Mouse (Mus musculus) adrenal gland, adult (tissue): ENCODE results near the gene Adam33.
"Not testable (repeated sequence)": the region's sequence is repeated elsewhere in the genome, so short reads cannot be mapped to it uniquely, and the experiment has no call there.

Experiments
- DNase-seq, 2 experiments: peaks; one replicate each; pipeline ENCODE4 v3.0.0; 2022 to 2023; ENCODE audit warnings: low spot score in 1 of 2; ENCODE audit not compliant: inconsistent age in 2 of 2

The Adam33 gene

DNA sequence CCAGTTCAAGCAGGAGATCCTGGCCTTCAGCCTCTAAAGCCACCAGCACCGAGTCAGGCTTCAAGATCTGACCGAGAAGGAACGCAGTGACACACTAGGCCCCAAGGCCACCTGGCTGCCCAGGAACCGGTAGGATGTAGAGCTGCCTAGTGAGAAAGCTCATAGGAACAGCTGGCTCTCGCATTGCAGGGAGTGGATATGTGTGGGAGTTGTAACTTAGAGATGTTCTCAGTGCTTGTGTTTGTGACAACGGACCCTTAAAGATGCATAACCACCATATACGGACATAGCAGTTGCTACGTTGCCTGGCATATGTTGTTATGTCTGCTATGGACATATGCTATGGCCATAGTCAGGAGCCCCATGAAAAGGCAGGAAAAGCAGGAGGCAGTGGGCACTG lies 4.9 kb downstream of the Adam33 start:
- no peak for DNase-seq

- DNase-seq: peak in 1 of 2 experiments; percentile 58
Observed at GRCm38 (mm10) chr2:131056191-131056590, 7.4 kb downstream of the Adam33 start.

DNA sequence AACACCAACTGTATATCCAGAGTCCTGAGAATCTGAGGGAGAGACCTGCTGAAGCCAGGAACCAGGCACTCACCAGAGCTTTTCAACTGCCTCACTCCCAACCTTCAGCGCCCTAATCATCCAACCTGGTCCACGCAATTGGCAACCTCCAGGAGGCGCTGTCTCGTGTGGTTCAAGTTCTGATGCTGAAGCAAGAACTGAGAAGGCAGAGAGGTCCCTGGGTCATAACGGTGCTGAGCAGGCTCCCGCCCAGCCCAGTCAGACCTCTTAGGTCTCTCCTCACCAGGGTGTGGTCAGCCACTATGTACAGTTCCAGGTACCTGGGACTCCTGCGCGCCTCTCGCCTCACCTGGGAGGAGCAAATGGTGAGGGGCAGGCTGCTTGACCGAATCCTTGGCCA lies 8.0 kb downstream of the Adam33 start:
- peak; percentile 44 to 76 for DNase-seq

DNA sequence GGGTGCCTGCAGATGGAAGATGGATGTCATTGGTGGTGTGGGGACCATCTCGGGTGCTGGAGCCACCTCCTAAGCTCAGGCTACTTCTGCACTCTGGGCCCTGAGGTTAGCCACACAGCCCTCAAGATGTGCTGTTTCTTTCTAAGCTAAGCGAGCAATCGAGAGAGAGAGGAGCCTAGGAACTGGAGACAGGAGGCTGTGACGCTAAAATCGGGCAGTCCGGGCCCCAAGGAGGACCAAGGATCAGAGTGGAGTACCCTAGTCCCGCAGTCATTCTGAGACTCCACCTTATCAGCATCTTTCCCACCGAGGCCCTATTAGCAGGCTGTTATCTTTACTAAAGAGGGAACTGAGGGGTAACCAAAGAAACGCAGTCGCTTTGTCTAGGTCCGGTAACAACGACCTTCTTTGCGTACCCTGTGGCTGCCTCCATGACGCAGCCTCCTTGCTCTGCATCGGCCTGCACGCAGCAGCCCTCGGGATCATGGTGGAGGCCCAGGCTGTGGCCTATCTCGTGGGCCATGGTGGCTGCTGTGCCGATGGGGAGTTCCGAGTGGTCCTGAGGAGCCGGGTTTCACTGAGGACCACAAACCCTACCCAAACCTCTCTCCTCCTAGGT lies 8.9 kb downstream of the Adam33 start:
- no peak for DNase-seq

DNA sequence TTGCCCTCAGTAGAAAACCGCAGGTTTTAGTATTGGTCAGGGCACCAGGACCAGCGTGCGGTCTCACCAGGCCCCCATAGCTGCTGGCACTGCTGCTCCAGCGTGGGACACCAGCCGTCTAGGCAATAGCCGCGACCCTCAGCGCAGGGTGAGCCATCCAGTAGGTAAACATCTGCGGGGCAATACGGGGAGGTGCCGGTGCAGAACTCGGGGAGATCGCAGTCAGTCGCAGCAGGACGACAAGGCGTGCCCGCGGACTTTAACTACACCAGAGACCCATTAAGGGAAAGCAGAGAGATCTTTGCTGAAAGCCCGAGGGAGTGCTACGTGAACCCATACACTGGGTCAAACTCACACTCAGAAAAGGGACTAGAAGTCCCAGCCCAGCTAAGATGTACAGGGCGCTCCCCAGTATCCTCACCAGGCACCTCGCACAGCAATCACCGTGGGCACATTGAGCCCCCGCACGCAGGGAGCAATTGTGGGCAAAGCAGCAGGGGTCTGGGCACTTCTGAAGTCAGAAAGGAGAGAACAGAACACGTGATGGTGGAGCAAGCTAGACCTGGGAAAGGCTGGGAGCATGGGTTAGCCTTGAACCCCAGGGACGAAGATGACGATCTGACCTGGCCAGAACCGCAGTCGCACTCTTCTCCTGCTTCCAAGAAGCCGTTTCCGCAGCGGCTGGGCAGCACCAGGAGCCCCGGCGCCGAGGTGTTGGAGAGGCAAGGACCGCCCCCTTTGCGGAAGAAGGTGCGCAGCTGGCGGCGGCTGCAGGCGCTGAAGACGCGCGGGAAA lies 9.6 kb downstream of the Adam33 start:
- no peak for DNase-seq

DNA sequence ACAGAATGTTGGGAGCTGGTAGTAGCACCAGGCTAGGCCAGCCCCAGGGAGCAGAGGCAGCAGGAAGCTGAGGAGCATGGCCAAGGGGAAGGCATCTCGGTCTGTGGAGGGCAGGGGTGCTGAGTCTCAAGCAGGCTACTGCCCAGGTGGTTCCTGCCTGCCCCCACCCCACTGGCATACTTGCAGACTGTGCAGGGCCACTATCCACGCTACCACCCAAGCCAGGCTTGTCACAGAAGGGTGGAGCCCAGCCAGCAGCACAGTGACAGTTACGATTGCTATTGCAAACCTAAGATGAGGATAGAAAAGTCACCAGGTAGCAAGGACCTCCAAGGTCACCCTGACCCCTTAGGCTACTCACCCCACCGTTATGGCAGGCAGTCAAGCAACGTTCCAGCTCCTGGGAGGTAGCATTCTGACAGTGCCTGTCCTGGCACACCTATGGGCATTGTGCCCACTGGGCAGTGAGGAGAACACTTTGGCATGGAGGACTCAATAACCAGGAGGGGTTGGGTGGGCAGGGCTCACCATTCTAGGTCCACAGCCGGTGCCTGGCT lies 10.7 kb downstream of the Adam33 start:
- no peak for DNase-seq

DNA sequence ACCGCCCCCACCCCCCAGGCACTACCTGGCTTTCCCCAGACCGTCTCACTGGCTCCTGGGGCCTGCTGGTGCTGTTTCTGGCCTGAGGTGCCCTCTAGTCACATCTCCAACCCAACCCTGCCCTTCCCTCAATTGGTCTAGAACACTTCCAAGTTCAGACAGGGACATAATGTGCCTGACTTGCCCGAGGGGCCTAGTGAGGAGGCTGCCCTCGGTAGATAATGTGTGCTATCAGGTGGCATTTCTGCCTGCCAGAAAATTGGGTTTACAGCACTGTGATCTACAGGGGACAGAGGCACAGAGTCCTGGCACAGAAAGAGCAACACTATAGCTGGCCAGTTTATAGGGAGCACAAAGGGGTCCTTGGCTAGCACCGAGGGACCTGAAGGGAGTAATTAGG lies 11.6 kb downstream of the Adam33 start:
- no peak for DNase-seq

- no peak for DNase-seq
Observed at GRCm38 (mm10) chr2:131046025-131046424, 17.6 kb downstream of the Adam33 start.

DNA sequence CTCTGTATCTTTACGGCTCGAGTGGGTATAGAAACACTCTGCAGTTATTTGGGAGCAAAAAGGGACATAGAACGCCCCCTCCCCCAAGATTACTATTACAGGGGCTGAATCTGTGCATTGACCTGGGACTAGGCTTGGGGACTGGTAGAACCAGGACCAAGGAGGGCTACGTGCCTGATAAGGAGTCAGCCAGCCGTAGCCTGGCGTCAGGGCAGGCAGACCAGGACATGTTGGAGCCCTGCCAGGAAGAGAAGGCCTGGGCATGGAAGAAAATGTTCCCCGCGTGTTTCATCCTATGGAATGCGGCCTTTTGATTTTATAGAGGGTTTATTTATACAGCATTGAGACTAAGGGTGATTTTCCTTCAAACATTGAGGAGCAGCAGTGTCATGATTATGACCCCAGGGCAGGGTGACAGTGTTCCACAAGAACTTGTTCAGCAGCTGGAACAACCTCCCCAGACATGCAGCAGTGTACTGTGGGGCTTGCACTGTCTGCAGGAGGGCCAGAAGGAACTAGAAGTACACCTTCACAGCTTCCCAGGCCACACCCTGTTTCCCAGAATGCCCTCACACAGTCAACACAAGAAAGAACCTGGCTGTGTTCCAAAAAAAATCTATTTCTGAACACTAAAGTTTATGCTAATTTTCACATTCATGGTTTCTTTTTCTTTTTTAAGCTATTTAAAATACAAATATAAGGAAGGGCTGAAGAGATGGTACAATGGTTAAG lies 18.5 kb downstream of the Adam33 start:
- DNase-seq: no peak

- no peak for DNase-seq
Observed at GRCm38 (mm10) chr2:131044354-131044852, 19.2 kb downstream of the Adam33 start.

DNA sequence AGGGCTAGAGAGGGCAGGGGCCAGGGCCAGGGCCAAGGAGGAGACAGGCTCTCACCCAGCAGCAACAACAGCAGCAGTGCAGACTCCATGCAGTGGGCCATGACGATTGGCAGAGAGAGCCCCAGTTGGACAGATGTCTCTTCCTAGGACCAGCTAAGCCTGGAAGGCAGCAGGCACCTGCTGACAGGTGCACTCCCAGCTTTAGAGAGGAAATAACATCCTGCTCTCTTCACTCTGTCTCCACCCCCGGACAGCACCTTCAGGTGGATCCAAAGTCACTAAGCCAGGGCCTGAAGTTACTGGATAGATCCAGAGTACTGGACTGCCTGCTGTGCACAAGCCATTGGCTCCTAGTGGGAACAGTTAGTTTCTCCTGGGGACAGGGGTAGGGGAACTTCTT lies 20.6 kb downstream of the Adam33 start, which contains the start of gene Gfra4:
TSS of gene Gfra4 (minus strand) at position 101 of the 400 bp plus-strand sequence.
- DNase-seq: no peak

DNA sequence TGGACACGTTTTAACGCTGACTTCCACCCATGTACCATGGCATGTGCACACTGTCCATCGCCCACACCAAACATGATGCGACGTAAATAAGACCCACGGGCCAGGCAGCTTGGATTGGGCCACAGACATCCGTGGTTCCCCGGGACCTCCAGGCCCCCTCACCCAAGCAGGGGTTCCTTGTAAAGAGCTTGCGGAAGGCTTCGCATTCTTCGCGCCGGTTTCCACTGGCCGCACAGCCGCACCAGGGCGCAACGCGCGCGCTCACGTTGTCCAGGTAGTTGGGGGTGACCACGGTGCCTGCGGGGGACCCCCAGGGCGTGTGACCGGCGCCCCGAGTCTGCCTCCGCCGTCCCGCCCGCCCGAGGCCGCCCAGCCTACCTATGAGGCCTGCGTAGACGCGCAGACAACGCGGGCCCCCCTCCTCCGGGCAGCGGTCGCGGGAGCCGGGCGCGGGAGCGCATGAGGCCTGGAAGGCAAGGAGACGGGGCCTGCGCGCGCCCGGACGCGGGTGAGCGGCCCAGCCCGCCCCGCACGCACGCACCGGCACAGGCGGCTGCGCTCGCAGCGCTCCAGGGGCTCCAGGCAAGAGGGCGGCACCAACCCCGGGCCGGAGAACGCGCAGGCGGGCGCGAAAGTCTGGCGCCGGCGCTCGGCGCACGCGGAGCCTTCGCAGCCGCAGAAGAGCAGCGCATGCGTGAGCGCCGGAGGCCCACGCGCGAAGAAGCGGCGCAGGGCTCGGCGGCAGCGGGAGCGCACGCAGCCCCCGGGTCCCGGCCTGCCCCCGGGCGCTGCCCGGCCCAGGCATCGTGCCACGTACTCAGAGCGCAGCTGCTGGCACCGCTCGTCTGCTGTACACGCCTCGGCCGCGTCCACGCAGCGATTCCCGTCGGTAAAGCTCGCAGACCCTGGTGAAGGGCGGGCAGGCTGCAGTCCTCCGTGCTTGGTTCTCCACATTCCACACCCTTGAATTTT lies 22.5 kb downstream of the Adam33 start:
- peak in 1 of 2 experiments; percentile 65 for DNase-seq

DNA sequence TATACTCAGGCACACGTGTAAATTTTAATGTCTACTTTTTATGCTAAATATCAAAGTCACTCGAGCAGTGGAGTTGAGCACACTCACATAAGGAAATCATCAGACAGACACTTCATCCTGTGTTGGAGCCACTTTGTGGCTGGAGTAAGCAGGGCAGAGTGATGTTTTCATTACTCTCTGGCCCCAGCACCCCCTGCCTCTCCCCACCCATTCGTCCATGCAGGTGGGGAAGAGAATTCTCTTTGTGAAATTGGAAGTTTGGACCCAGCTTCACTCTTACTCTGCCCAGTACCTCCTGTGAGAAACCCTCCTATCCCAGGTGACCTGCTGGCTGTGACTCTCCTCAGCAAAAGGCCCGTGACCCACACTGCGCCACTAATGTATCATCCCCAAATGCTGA lies 24.9 kb downstream of the Adam33 start:
- DNase-seq: no peak

DNA sequence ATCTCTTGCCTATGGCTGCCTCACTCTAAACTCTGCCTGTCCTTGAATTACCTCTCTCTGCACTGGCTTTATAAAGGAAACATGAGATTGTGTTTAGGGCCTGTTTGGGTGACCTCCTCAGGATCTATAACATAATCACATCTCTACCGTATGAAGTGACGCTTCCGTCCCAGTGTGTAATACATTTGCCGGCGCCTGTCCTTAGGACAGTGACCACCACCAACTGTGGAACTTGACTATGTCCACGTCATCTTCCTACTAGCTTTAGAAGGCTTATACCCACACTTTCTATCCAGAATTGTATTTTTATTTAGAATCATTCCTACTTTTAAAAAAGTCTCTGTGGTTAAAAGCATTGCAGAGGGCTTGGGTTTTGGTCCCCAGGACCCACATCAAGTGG lies 25.4 kb downstream of the Adam33 start:
- no peak for DNase-seq

DNA sequence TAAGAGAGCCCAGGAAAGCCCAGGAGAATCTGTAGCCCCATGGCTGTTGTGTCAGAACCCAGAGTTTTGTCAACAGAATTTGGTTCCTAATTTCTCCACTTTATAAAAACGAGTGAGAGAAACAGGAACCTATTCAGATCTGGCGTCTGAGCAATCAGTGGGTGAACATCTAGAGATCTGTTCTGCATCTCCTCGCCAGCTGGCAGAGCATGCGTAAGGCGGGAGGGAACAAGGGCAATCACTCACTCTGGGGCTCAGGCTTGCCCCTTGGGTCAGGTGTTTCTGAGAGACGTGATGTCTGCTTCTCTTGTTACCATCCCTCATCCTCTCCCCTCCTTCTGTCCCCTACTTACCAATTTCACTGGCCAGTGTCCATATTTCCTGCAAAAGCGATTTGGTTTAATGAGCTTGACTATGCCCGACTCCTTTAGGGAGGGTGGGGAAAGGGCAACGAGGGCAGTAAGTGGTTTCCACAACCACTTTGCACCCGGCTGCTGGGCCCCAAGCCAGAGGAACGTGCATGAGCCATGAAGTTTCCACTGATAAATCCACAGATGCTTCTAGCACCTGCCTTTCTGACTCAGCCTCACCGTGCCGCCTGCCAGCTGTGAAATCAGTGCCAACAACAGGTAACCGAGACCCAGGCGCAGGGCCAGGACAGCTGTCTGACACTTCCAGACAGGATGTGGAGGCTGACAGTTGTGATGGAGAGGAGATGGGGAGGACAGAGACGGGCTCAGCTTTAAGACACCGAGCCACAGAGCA lies 26.2 kb downstream of the Adam33 start:
- DNase-seq: peak; percentile 30 to 66

GRCm38 (mm10) chr2:131036757-131037156 lies 26.9 kb downstream of the Adam33 start:
- DNase-seq: no peak

- peak in 1 of 2 experiments; percentile 15 for DNase-seq
Observed at GRCm38 (mm10) chr2:131036343-131036742, 27.3 kb downstream of the Adam33 start.

DNA sequence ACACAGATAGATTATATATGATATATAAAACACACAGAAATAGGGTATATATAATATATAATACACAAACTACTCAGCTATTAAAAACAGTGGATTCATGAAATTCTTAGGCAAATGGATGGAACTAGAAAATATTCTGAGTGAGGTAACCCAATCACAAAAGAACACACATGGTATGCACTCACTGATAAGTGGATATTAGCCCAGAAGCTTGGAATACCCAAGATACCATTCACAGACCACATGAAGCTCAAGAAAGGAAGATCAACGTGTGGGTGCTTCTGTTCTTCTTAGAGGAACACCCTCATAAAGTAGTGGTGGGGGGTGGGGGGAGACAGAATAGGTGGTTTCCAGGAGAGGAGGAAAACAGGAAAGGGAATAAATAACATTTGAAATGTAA lies 32.2 kb downstream of the Adam33 start:
- not testable (repeated sequence) for DNase-seq

- DNase-seq: no peak
Observed at GRCm38 (mm10) chr2:131030998-131031397, 32.6 kb downstream of the Adam33 start.
